Mouse (Mus musculus) cerebellum, postnatal 36 days (tissue): Measurements from ENCODE around the gene Bnc2.

ENCODE experiments used
- DNase-seq, 2 experiments: peaks; one replicate each; pipeline ENCODE4 v3.0.0; 2021 to 2022; ENCODE audit warnings: mixed read lengths in 2 of 2

Gene Bnc2

GRCm38 (mm10) chr4:84308226-84308862 lies 366.7 kb downstream of the Bnc2 start:
- no peak for DNase-seq

- no peak for DNase-seq
Observed at GRCm38 (mm10) chr4:84306928-84307606, 368.0 kb downstream of the Bnc2 start.

GRCm38 (mm10) chr4:84302949-84303348 lies 372.1 kb downstream of the Bnc2 start:
- DNase-seq = no peak

GRCm38 (mm10) chr4:84285153-84285552 lies 389.9 kb downstream of the Bnc2 start:
- no peak for DNase-seq

GRCm38 (mm10) chr4:84282651-84283050 lies 392.4 kb downstream of the Bnc2 start:
- DNase-seq = no peak

- no peak for DNase-seq
Observed at GRCm38 (mm10) chr4:84278156-84278555, 396.9 kb downstream of the Bnc2 start.

- DNase-seq = no peak
Observed at GRCm38 (mm10) chr4:84276081-84276480, 399.0 kb downstream of the Bnc2 start.

- no peak for DNase-seq
Observed at GRCm38 (mm10) chr4:84274158-84274557, 400.9 kb downstream of the Bnc2 start.

- DNase-seq = no peak
Observed at GRCm38 (mm10) chr4:84272867-84273266, 402.2 kb downstream of the Bnc2 start.

GRCm38 (mm10) chr4:84269845-84270244 lies 405.2 kb downstream of the Bnc2 start:
- DNase-seq = no peak

GRCm38 (mm10) chr4:84247356-84247755 lies 427.7 kb downstream of the Bnc2 start:
- DNase-seq = no peak

- DNase-seq = no peak
Observed at GRCm38 (mm10) chr4:84232346-84232745, 442.7 kb downstream of the Bnc2 start.

GRCm38 (mm10) chr4:84231251-84231650 lies 443.8 kb downstream of the Bnc2 start:
- no peak for DNase-seq

- DNase-seq = no peak
Observed at GRCm38 (mm10) chr4:84229189-84229960, 445.7 kb downstream of the Bnc2 start.

- DNase-seq = no peak
Observed at GRCm38 (mm10) chr4:84228551-84228950, 446.5 kb downstream of the Bnc2 start.
